In genomic region chr4:148405255-148405788, GRCm38 (mm10) we compare ENCODE assay signal across 11 mouse cellular contexts. TPM values are rescaled to one million over a fixed set of nuclear protein-coding genes. Genes with fewer than 3 reads are reported as not detected.
DNase-seq lines count a peak whose midpoint lies in the region; ATAC-seq lines count a peak whose summit lies in the region.
"Had no signal": no experiment of that assay in that cellular context is flagged by ENCODE, and none has a peak within 500 bp of the region (broad histone marks: within the 10 kb centered on the region; RNA-seq: fewer than 3 reads in every experiment).

No protein-coding gene starts in this region.

- 12% methylated on average over 13 of the region's 13 CpGs for WGBS in kidney, embryonic 15.5 days
- WGBS in embryonic facial prominence, embryonic 12.5 days: 12% methylated on average over 13 of the region's 13 CpGs
- WGBS in hindbrain, embryonic 15.5 days: 14% methylated on average over 13 of the region's 13 CpGs
- 12% methylated on average over 13 of the region's 13 CpGs for WGBS in neural tube, embryonic 13.5 days

- H3K9ac ChIP-seq in kidney, embryonic 15.5 days: no peak overlapping the region
- no peak overlapping the region for H3K9ac ChIP-seq in embryonic facial prominence, embryonic 12.5 days
- H3K9ac ChIP-seq in hindbrain, embryonic 15.5 days: no peak overlapping the region
- H3K9ac ChIP-seq in neural tube, embryonic 13.5 days: no peak overlapping the region; the same call in 1 of the 2 replicates
- H3K9ac ChIP-seq: liver, postnatal 0 days had no signal

- no peaks in the 10 kb centered on the region for H3K9me3 ChIP-seq in kidney, embryonic 15.5 days (replicated peaks)
- no peaks in the 10 kb centered on the region for H3K9me3 ChIP-seq in embryonic facial prominence, embryonic 12.5 days
- H3K9me3 ChIP-seq in hindbrain, embryonic 15.5 days: no peaks in the 10 kb centered on the region
- H3K9me3 ChIP-seq in neural tube, embryonic 13.5 days: no peaks in the 10 kb centered on the region

- H3K4me2 ChIP-seq in kidney, embryonic 15.5 days: peak overlapping the region; percentile 43; the same call in 1 of the 2 replicates
- peak overlapping the region; percentile 7; the same call in 1 of the 2 replicates for H3K4me2 ChIP-seq in embryonic facial prominence, embryonic 12.5 days (replicated peaks)
- H3K4me2 ChIP-seq in hindbrain, embryonic 15.5 days: 0 out of 2 replicates have a peak overlapping the region, but pooled peaks have one; percentile 9
- peak overlapping the region; percentile 26 for H3K4me2 ChIP-seq in neural tube, embryonic 13.5 days

- peaks cover 72% of the 10 kb centered on the region for H3K27me3 ChIP-seq in kidney, embryonic 15.5 days
- H3K27me3 ChIP-seq in embryonic facial prominence, embryonic 12.5 days: peaks cover 77% of the 10 kb centered on the region
- no peaks in the 10 kb centered on the region for H3K27me3 ChIP-seq in hindbrain, embryonic 15.5 days
- H3K27me3 ChIP-seq in neural tube, embryonic 13.5 days: peaks cover 14% of the 10 kb centered on the region

- H3K4me3 ChIP-seq in kidney, embryonic 15.5 days (replicated peaks): no peak overlapping the region
- no peak overlapping the region for H3K4me3 ChIP-seq in embryonic facial prominence, embryonic 12.5 days
- no peak overlapping the region for H3K4me3 ChIP-seq in hindbrain, embryonic 15.5 days
- no peak overlapping the region for H3K4me3 ChIP-seq in neural tube, embryonic 13.5 days

- no peak for ATAC-seq in kidney, embryonic 15.5 days (replicated peaks; ENCODE audit: low FRiP score)
- no peak for ATAC-seq in embryonic facial prominence, embryonic 12.5 days (ENCODE audit: insufficient number of reproducible peaks, insufficient read depth, low FRiP score, low TSS enrichment)
- no peak; the same call in 1 of the 2 replicates for ATAC-seq in hindbrain, embryonic 15.5 days (ENCODE audit: low FRiP score, low read depth)
- no peak for ATAC-seq in neural tube, embryonic 13.5 days (ENCODE audit: low read depth)
- ATAC-seq: liver, postnatal 0 days had no signal

- no peaks in the 10 kb centered on the region for H3K36me3 ChIP-seq in kidney, embryonic 15.5 days
- H3K36me3 ChIP-seq in embryonic facial prominence, embryonic 12.5 days: no peaks in the 10 kb centered on the region
- no peaks in the 10 kb centered on the region for H3K36me3 ChIP-seq in hindbrain, embryonic 15.5 days
- no peaks in the 10 kb centered on the region for H3K36me3 ChIP-seq in neural tube, embryonic 13.5 days

- no peak for DNase-seq in kidney, postnatal 14 days
- DNase-seq in cerebellum, adult 11-12 months: no peak
- no peak for DNase-seq in lung, adult 18-20 months
- DNase-seq: adrenal gland, postnatal 36 days; heart, adult 11 months; liver, postnatal 0 days; right cerebral cortex, postnatal 25 days had no signal

- H3K27ac ChIP-seq in kidney, embryonic 15.5 days: no peak overlapping the region
- no peak overlapping the region for H3K27ac ChIP-seq in embryonic facial prominence, embryonic 12.5 days
- no peak overlapping the region for H3K27ac ChIP-seq in hindbrain, embryonic 15.5 days (replicated peaks)
- H3K27ac ChIP-seq in neural tube, embryonic 13.5 days (replicated peaks): peak overlapping the region; percentile 53

- peaks cover 40% of the 10 kb centered on the region for H3K4me1 ChIP-seq in kidney, embryonic 15.5 days
- 0 out of 2 replicates have a peak, but pooled peaks cover 11% of the 10 kb centered on the region for H3K4me1 ChIP-seq in embryonic facial prominence, embryonic 12.5 days
- peaks cover 44% of the 10 kb centered on the region for H3K4me1 ChIP-seq in hindbrain, embryonic 15.5 days (replicated peaks)
- peaks cover 58% of the 10 kb centered on the region for H3K4me1 ChIP-seq in neural tube, embryonic 13.5 days (replicated peaks)

RNA-seq across cellular contexts. Expression of gene Ubiad1, which starts 39.2 kb away (rescaled TPM):
- polyA plus RNA-seq in kidney, embryonic 15.5 days (2015; fragmentation: Nextera tagmentation; extraction: Ambion mirVana): 24.9 and 26.8 TPM in 2 replicates
- 19.6 and 21.3 TPM in 2 replicates for polyA plus RNA-seq in embryonic facial prominence, embryonic 12.5 days (2016; fragmentation: Nextera tagmentation; extraction: Ambion mirVana)
- polyA plus RNA-seq in hindbrain, embryonic 15.5 days (2015; fragmentation: Nextera tagmentation; extraction: Ambion mirVana): 18.4 and 20.2 TPM in 2 replicates
- 15.0 and 19.0 TPM in 2 replicates for polyA plus RNA-seq in neural tube, embryonic 13.5 days (2015; fragmentation: Nextera tagmentation; extraction: Ambion mirVana)

RNA-seq across cellular contexts. Expression of gene Mtor, which starts 43.1 kb away (rescaled TPM):
- polyA plus RNA-seq in kidney, embryonic 15.5 days (2015; fragmentation: Nextera tagmentation; extraction: Ambion mirVana): 19.5 and 20.0 TPM in 2 replicates
- polyA plus RNA-seq in embryonic facial prominence, embryonic 12.5 days (2016; fragmentation: Nextera tagmentation; extraction: Ambion mirVana): 19.8 and 21.0 TPM in 2 replicates
- 22.7 and 22.8 TPM in 2 replicates for polyA plus RNA-seq in hindbrain, embryonic 15.5 days (2015; fragmentation: Nextera tagmentation; extraction: Ambion mirVana)
- 21.4 and 23.0 TPM in 2 replicates for polyA plus RNA-seq in neural tube, embryonic 13.5 days (2015; fragmentation: Nextera tagmentation; extraction: Ambion mirVana)
